Mouse (Mus musculus) erythroblast, adult 5-6 weeks (primary cell): ENCODE data around the gene Suclg2. TPM values are rescaled to one million over a fixed set of nuclear protein-coding genes. Genes with fewer than 3 reads are reported as not detected.

Experiments used
- ATAC-seq: replicated peaks from 2 replicates; pipeline ENCODE4 v1.8.0; 2016; ENCODE audit warnings: moderate number of reproducible peaks, mild to moderate bottlenecking, moderate TSS enrichment, inconsistent platforms; ENCODE audit not compliant: poor library complexity, low FRiP score, severe bottlenecking
- total RNA-seq, 2 experiments: library from RNA; stranded (forward) in 1 of 2; stranded (reverse) in 1 of 2; fragments of 150-400 nt in 1 of 2; fragments of 200-764, 138-1000 nt in 1 of 2; gene quantifications; 2 replicates each; pipeline versions ENCODE4 v1.2.3 to v1.2.4; 2015 to 2017; ENCODE audit warnings: low replicate concordance in 2 of 2

Gene Suclg2
- total RNA-seq, 2 experiments from 2014 or later: 8.1 to 13.8 TPM

GRCm38 (mm10) chr6:95700981-95701610, 17.5 kb downstream of the Suclg2 start:
- ATAC-seq: no peak

- no peak for ATAC-seq
Measured at GRCm38 (mm10) chr6:95700191-95700590, 18.4 kb downstream of the Suclg2 start.

GRCm38 (mm10) chr6:95699326-95699725, 19.3 kb downstream of the Suclg2 start:
- no peak for ATAC-seq

GRCm38 (mm10) chr6:95698536-95699162, 20.0 kb downstream of the Suclg2 start:
- no peak for ATAC-seq

- no peak for ATAC-seq
Measured at GRCm38 (mm10) chr6:95694910-95695309, 23.7 kb downstream of the Suclg2 start.

GRCm38 (mm10) chr6:95685242-95685641, 33.4 kb downstream of the Suclg2 start:
- no peak for ATAC-seq

- no peak for ATAC-seq
Measured at GRCm38 (mm10) chr6:95679718-95680117, 38.9 kb downstream of the Suclg2 start.

- no peak for ATAC-seq
Measured at GRCm38 (mm10) chr6:95679261-95679660, 39.3 kb downstream of the Suclg2 start.

- ATAC-seq: no peak
Measured at GRCm38 (mm10) chr6:95676951-95677350, 41.6 kb downstream of the Suclg2 start.

GRCm38 (mm10) chr6:95676439-95676838, 42.2 kb downstream of the Suclg2 start:
- no peak for ATAC-seq

GRCm38 (mm10) chr6:95675059-95675705, 43.4 kb downstream of the Suclg2 start:
- ATAC-seq: no peak

GRCm38 (mm10) chr6:95674651-95675050, 43.9 kb downstream of the Suclg2 start:
- ATAC-seq: no peak

GRCm38 (mm10) chr6:95669335-95669729, 49.3 kb downstream of the Suclg2 start:
- ATAC-seq: no peak

- ATAC-seq: no peak
Measured at GRCm38 (mm10) chr6:95668629-95669334, 49.8 kb downstream of the Suclg2 start.

GRCm38 (mm10) chr6:95657671-95658070, 60.9 kb downstream of the Suclg2 start:
- no peak for ATAC-seq

- ATAC-seq: no peak
Measured at GRCm38 (mm10) chr6:95653662-95654061, 64.9 kb downstream of the Suclg2 start.

- ATAC-seq: no peak
Measured at GRCm38 (mm10) chr6:95652774-95653173, 65.8 kb downstream of the Suclg2 start.

GRCm38 (mm10) chr6:95651391-95651876, 67.2 kb downstream of the Suclg2 start:
- no peak for ATAC-seq

GRCm38 (mm10) chr6:95650082-95650722, 68.4 kb downstream of the Suclg2 start:
- no peak for ATAC-seq

- ATAC-seq: no peak
Measured at GRCm38 (mm10) chr6:95649123-95649663, 69.4 kb downstream of the Suclg2 start.
